Mouse (Mus musculus): Measurements from ENCODE around the gene Zfp990. TPM values are rescaled to one million over a fixed set of nuclear protein-coding genes. Genes with fewer than 3 reads are reported as not detected.
"Not testable (repeated sequence)": the region's sequence is repeated elsewhere in the genome, so short reads cannot be mapped to it uniquely, and the experiment has no call there.

The Zfp990 gene
- polyA plus RNA-seq (2012; rRNA removed): not detected in 2 replicates

DNA sequence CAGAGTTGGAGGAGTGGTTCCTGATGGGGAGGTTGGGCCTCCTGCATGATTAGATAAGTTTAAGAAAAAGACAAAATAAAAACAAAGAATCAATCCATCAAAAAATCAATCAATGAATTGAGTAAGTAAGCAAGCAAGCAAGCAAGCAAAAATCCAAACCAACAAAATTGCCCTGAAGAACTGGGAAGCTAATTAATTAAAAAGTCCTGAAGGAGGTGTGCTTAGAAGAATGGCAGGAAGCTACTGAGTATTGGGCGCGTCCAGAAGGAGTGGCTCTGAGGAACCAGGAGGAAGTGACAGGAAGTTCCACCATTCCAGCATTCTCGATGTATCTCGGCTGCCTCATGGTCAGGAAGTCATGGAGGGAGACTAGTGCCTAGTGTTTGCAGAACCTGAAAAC is at the start of gene Zfp990:
Gene Zfp990 (plus strand): TSS at position 301 of the 400 bp plus-strand sequence.
- DNase-seq (ENCODE audit: low read depth, low spot score): not testable (repeated sequence)
- WGBS: 84% methylated on average over 4 of the region's 4 CpGs

DNA sequence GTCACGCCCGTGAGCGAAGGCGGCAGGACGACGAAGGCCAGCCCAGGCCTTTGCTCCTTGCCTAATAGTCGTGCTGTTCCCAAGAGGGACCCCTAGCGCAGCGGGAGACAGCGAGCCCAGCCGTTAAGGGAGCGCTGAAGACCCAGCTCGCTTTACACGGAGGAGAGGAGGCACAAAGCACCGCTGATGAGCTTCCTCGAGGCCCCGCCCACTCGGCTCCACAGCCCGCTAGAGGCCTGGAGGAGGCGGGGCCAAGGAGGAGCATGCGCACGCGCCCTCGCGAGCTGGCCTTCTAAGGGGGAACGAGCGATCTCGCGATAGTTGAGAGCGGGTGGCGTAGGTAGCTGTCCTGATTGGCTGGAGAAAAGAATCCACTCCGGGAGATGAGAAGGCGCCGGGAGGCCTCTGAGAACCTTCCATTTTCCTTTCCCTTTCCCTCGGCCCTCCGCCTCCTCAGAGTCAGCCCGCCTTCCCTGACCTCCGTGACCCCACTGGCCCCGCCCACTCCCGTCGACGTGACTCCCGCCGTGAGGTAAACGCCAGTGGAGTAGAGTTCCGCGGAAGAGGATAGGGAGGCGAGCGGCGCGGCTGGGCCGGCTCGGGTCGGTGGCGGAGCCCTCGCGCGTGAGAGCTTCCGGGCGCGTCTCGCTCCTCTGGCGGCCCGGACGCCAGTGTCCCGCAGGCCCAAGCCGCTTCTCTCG is 46.9 kb upstream of the Zfp990 start:
- DNase-seq (ENCODE audit: low read depth, low spot score): not testable (repeated sequence)
- WGBS: 31% methylated on average over 68 of the region's 68 CpGs

DNA sequence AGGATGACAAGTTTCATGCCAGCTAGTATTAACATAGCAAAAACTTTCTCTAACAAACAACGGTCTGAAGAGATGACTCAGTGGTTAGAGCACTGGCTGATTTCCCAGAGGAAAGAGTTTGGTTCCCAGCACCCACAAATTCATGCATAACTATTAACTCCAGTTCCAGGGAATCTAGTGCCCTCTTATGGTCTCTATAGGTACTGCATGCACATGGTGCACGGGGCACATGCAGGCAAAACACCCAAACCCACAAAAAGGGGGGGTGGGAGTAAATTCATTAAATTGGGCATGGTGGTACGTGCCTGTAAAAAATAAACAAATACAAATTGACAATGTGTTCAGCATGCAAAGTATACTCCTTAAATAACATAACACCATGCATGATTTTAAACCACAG is 32.4 kb upstream of the Zfp990 start:
- 90% methylated on average over 3 of the region's 3 CpGs for WGBS
- DNase-seq (ENCODE audit: low read depth, low spot score): no peak

DNA sequence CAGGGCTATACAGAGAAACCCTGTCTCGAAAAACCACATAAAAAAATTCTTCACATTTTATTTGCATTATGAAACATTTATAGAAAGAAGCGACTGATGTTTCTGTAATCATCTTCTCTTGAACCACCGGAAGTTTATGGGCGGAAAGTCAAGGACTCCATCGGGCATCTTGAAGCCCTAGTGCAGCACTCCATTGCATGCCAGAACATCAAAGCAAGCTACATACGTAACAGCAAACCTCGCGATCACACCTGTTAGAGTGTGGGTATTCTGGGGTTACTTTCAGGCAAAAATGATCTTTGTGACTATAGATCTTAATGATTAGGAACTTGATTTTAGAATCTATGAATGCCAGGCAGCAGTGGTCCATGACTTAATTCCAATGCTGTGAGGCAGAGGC is 29.9 kb upstream of the Zfp990 start:
- not testable (repeated sequence) for DNase-seq (ENCODE audit: low read depth, low spot score)
- WGBS: 87% methylated on average over 8 of the region's 8 CpGs

DNA sequence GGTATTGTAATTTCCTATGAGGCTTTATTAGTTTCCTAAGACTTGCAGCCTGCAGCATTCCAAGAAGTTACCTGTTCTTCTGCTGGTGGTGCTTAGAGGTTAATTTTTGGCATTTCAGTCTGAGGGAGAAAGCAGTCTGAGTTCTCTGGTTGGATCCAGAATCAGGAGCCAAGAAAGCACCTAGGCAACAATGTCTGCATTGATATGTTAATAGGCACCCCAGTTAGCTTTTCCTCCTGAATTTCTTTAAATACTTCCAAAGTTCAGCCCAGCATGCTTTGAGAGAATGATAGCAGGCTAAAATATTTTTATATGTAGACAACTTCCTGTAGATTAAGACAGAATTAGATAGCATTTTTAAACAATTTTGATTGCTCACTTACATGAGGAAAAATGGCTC is 21.2 kb upstream of the Zfp990 start:
- DNase-seq (ENCODE audit: low read depth, low spot score): no peak

DNA sequence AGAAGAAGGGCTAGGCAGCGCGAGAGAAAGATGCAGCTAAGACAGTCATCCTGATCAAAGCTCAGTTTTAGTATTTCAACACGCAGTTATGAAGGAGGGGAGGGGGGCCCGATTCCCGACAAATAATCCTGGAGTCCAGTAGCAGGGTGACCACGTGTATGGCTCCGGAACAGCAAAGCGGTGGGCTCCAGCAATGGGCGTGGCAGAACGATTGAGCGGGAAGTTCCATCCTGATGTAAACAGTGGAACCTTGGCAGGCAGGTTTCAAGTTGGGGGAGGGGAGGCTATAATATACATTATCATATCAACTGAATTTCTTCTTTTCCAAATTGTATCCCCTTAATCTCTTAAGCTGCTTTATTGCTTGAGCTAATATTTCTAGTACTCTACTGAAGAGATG is 18.4 kb upstream of the Zfp990 start:
- 77% methylated on average over 11 of the region's 11 CpGs for WGBS
- DNase-seq (ENCODE audit: low read depth, low spot score): no peak

DNA sequence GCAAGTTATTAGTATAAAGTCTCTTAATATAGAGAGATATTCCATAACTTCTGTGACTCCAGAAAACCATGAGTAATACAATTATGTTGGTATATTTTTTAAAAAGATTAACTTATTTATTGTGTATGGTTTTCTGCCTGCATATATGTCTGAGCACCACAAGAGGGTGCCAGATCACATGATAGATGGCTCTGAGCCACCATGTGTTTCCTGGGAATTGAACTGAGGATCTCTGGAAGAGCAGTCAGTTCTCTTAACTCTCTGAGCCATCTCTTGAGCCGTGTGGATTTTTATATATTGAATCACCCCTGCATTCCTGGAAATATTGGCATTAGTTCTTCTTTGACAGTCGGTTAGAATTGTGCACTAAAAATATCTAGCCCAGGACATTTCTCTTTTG is 17.2 kb upstream of the Zfp990 start:
- DNase-seq (ENCODE audit: low read depth, low spot score): not testable (repeated sequence)
- 66% methylated on average over 2 of the region's 2 CpGs for WGBS

DNA sequence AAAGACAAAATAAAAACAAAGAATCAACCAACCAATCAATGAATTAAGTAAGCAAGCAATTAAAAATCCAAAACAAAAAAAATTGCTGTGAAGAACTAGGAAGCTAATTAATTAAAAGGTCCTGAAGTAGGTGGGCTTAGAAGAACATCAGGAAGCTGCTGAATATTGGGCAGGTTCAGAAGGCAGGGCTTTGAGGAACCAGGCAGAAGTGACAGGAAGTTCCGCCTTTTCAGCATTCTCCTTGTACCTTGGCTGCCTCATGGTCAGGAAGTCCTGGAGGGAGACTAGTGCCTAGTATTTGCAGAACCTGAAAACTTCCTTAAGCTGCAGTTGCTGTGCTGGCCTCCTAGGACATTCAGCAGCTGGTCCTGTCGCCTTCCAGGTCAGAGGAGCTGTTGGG is 4.1 kb downstream of the Zfp990 start:
- WGBS: 50% methylated on average over 2 of the region's 2 CpGs
- not testable (repeated sequence) for DNase-seq (ENCODE audit: low read depth, low spot score)

DNA sequence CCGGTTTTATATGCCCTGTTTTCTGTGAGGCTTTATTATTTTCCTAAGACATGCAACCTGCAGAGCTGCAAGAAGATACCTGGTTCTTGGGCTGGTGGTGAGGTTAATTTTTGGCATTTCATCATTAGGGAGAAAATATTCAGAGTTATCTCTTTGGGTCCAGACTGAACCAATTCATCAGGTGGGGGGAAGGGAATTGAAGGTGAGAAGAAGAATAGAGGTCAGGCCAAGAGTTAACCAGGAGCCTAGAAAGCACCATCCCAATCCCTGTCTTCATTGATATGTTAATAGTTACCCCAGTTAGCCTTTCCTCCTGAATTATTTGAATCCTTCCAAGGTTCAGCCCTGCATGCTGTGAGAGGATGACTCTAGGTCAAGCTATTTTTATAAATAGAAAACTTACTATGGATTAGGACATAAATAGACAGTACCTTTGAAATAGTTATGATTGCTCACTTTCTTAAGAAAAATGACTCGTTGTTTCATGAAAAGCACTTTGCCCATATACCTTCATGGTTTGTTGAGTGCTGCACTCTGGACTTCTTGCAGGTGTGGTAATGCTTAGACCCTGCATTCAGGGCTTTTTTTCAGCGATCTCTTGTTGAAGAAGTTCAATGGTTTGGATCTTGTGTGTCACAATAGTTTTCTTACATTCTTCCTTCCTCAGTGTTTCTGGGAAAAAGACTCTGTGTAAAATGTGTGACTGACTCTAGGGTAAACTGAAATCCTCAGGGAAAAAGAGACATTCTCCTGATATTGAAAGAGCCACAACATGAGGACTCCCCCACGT is 5.4 kb downstream of the Zfp990 start:
- DNase-seq (ENCODE audit: low read depth, low spot score): not testable (repeated sequence)
- WGBS: 76% methylated on average over 4 of the region's 4 CpGs

DNA sequence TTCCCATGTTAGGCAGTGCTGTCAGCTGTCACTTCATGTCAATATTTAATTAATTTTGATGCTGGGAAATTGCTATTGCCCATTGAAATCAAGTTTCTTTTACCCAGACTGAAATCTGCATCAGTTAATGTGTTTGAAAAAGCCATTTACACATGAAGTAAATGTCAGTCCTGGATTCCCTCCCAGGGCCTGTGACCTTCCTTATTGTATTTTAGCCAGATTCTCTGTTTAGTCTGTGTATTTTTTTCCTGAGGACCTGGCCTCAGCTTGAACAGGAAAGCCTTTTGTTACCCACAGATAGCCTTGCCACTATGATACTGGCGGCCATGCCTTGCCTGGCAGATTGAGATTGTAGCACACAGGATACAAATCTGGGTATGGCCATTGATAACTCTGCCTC is 6.8 kb downstream of the Zfp990 start:
- DNase-seq (ENCODE audit: low read depth, low spot score): not testable (repeated sequence)
- WGBS: 80% methylated on average over 1 of the region's 1 CpGs

DNA sequence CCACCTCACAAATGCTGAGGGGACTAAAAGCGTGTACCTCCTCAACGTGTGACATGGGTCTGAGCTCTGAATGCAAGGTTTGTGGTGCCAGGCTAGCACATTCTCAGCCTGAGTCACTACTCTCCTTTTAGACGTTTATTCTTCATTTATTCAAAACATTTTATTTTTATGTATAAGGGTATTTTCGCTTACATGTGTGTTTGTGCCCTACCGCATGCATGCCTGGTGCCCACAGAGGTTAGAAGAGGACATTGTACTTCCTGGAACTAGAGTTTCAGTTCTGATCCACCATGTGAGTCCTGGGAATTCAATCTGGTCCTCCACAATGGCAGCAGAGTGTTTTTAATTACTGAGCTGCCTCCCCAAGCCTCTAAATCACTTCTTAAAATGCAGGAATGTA is 33.3 kb downstream of the Zfp990 start:
- WGBS: 73% methylated on average over 5 of the region's 5 CpGs
- not testable (repeated sequence) for DNase-seq (ENCODE audit: low read depth, low spot score)

DNA sequence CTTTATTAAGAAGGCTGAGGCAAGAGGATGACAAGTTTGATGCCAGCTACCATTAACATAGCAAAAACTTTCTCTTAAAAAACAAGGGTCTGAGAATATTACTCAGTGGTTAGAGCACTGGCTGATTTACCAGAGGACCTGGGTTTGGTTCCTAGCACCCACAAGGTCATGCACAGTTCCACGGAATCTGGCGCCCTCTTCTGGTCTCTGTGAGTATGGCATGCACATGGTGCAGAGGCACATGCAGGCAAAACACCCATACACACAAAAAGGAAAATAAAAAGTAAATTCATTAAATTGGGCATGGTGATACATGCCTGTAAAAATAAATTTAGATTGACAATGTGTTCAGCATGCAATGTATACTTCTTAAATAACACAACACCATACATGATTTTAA is 34.5 kb downstream of the Zfp990 start:
- WGBS: 27% methylated on average over 2 of the region's 2 CpGs

DNA sequence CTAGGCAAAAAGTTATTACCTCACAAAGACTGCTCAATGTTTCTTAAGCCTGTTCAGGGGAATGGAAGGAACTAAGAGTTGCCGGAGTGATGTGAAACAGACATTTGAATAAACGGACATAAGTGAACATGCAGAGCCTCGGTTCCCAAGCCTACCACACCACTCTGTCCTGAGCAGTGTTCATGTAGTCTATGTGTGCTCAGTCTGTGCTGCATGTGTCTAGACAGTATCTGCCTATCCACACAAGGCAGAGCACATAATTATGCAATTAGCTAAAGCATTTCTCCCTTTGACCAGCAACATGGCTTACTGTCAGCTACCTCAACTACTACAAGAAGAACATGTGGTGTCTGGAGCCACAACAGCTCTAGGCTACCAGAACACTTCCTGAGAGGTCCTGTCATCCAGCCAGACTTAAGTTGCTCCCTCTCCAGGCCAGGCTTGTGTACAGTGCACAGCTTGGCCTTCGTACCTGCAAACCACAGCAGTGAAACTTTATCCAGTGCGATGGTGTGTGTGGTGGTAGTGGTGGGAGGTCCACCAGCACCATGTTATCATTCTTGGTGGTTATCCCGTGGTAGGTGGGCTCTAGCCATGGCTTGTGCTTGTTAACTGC is 35.3 kb downstream of the Zfp990 start:
- WGBS: 75% methylated on average over 6 of the region's 6 CpGs
- not testable (repeated sequence) for DNase-seq (ENCODE audit: low read depth, low spot score)

More for the DNA sequence above, 34.5 kb downstream of the Zfp990 start:
- DNase-seq (ENCODE audit: low read depth, low spot score): not testable (repeated sequence)

DNA sequence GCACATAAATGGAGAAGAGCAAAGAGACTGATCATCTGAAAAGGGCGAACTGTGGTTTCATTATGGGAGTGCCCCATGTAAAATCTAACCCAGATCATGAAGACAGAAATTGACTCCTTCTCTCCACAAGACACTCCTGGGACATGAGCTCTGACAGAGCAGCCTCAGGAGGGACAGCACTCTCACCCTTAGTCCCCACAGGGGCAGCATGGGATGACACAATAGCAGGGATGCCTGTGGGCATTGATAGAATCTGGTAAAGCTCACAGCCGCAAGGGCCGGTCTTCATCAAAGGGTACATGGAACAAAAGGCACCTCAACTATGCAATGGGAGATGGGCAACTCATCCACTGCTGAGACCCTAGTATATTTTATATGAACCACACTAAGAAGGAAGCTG is 35.9 kb downstream of the Zfp990 start:
- DNase-seq (ENCODE audit: low read depth, low spot score): not testable (repeated sequence)
- WGBS: 95% methylated on average over 3 of the region's 3 CpGs

DNA sequence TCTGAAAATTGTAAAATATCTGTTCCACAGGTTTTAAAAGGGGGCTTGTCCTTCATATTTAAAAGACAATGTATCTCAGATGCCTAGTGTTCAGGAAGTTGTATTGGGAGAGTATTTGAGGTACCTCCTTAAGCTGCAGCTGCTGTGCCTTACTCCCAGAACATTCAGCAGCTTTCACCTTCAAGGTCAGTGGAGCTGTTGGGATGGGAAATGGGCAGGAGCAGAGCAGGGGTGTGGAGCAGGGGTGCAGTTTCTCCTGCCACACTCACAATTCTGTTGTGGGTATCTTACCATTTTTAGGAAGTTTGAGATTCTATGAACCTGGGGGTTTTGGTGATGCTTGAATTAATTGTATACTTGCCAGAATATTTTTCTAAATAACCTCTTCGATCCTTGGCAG is 46.1 kb downstream of the Zfp990 start:
- 72% methylated on average over 1 of the region's 1 CpGs for WGBS
- DNase-seq (ENCODE audit: low read depth, low spot score): no peak

DNA sequence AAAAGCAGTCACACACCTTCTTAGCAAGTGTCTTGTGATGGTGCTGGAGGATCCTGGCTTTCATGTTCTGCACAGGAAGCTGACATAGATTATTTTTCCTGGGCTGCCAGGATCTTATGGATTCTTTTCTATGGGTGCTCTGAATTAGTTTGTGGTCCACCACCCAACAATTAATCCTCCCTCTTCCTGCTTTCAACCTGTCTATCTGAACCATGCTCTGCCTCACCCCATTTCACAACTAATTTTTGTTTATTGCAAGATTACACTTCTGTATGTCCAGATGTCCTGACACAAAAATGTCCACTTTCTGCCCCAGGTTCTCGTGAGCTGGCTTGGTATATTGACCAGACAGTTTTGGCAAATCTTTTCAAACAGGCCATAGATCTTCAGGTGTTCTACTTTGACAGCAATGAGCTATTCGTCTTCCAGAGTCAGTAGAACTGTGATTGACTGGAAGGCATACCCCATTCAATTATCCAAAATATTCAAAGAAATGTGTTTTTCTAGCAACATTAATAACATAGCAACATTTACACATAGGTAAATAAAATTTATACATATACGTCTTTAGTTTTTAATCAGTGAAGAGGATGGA is 49.0 kb downstream of the Zfp990 start:
- 36% methylated on average over 3 of the region's 3 CpGs for WGBS
- no peak for DNase-seq (ENCODE audit: low read depth, low spot score)

DNA sequence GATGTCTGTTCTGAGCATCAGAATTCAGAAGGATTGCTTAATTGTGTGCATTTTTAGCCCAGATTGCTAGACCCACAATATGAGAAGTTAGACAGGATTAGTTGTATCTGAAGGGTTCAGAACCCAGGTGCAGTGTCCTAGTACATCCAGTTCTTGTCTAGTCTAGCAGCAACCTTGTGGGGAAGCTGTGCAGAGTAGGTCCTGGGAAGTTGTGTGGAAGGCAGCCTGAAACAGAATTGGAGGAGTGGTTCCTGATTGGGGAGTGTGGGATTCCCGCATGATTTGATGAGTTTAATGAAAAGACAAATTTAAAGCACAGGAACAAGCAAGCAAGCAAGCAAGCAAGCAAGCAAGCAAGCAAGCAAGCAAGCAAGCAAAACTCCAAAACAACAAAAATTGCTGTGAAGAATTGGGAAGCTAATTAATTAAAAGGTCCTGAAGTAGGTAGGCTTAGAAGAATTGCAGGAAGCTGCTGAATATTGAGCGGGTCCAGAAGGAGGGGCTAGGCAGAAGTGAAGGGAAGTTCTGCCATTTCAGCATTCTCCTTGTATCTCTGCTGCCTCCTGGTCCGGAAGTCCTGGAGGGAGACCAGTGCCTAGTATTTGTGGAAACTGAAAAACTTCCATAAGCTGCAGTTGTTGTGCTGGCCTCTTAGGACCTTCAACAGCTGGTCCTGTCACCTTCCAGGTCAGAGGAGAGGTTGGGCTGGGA is 53.7 kb downstream of the Zfp990 start:
- DNase-seq (ENCODE audit: low read depth, low spot score): no peak
- WGBS: 68% methylated on average over 3 of the region's 3 CpGs

DNA sequence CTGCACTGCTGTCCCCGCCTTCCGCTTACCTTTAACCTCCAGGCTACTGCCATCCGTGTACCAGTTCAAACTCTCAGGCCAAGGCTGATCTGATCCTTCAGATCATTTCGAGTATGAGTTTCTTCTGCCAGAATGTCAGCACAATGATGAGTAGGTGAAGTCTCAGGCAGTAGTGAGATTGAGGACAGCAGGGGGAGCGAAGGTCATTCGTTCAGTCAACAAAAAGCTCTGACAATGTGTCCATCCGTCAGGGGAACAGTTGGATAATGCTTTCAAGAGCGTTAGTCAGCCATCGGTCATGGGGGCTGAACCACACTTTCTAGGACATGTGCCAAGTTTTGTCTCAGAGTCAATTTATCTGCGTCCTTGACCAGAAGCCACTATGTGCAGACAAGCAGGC is 59.9 kb downstream of the Zfp990 start:
- WGBS: 78% methylated on average over 10 of the region's 10 CpGs
- DNase-seq (ENCODE audit: low read depth, low spot score): not testable (repeated sequence)

DNA sequence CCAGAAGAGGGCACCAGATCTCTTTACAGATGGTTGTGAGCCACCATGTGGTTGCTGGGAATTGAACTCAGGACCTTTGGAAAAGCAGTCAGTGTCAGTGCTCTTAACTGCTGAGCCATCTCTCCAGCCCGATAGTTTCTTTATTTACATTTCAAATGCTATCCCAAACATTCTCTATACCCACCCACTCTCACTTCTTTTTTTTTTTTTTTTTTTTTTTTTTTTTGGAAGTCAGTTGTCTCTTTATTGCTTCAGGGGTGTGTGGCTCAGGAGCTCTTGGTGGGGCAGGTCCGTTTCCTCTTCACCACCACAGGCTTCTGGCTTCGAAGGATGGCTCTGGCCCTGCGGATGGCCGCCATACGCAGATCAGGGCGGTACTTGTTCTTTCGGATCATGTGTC is 66.1 kb downstream of the Zfp990 start:
- not testable (repeated sequence) for DNase-seq (ENCODE audit: low read depth, low spot score)
- WGBS: 90% methylated on average over 8 of the region's 8 CpGs

DNA sequence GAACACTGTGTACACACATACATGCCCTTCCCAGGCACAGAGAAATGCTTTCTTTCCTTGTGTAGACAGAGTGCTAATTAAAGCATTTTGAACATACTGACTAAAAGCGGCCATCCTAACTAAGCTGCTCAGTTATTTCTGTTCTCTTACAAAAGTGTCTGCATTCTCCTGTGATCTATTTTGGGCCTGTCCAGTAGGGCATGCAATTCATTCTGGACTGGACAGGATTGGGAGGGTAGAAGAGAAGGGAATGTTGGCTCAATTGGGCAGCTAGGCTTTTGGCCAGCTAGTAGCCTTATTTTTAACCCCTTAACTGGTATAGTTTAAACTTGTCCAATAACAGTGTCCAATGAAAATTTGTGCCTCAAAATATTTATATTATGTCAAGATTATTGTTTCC is 69.8 kb downstream of the Zfp990 start:
- not testable (repeated sequence) for DNase-seq (ENCODE audit: low read depth, low spot score)
- 82% methylated on average over 1 of the region's 1 CpGs for WGBS

All from large intestine, adult 2 months (tissue).